Mouse (Mus musculus): ENCODE measurements around the gene Gm28048.

The Gm28048 gene

GRCm38 (mm10) chr11:22856371-22856965, 125.4 kb downstream of the Gm28048 start:
- no peak for TF ChIP-seq GATA4 (IDR thresholded peaks at IDR 0.05; ENCODE audit: insufficient replicate concordance, low read length)

- no peak for TF ChIP-seq GATA4 (IDR thresholded peaks at IDR 0.05; ENCODE audit: insufficient replicate concordance, low read length)
Measured at GRCm38 (mm10) chr11:22854571-22854970, 127.3 kb downstream of the Gm28048 start.

GRCm38 (mm10) chr11:22853477-22854157, 128.3 kb downstream of the Gm28048 start:
- no peak for TF ChIP-seq GATA4 (IDR thresholded peaks at IDR 0.05; ENCODE audit: insufficient replicate concordance, low read length)

DNA sequence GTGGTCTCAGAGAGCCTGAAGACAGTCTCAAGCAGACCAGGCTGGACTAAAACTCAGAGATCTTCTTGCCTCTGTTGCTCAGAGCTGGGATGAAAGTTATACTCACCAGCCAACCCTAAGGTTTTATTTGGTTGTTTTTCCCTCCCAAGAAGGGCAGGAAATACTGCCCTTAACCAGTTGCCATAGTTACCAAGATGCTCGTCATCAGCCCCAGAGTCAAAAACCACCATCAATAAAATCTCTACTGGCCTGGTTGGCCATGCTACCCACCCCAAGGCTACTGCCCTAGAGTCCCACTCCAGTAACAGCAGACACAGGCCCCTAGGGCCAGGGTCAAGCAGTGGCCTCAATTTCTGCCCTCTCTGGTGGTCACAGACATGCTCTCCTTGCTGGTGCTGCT, 129.4 kb downstream of the Gm28048 start:
- no peak for TF ChIP-seq GATA4 (IDR thresholded peaks at IDR 0.05; ENCODE audit: insufficient replicate concordance, low read length)

DNA sequence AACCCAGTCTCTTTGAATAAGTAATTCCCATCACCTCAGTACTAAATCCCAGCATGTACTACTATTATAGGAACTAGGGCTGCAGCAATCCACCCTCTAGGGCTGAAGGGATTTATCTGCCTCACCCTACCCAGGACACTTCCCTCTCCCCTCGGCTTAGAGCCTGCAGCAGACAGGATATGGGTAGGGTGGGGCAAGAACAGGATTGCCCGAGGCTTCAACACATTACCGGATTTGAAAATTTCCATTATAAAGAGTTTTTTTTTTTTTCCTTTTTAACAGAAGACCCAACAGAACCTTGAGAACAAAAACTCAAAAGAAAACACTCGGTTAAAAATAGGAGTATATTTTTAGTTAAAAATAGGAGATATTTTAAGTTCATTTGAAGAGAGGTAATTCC, 130.5 kb downstream of the Gm28048 start:
- TF ChIP-seq GATA4 (IDR thresholded peaks at IDR 0.05; ENCODE audit: insufficient replicate concordance, low read length) = no peak

DNA sequence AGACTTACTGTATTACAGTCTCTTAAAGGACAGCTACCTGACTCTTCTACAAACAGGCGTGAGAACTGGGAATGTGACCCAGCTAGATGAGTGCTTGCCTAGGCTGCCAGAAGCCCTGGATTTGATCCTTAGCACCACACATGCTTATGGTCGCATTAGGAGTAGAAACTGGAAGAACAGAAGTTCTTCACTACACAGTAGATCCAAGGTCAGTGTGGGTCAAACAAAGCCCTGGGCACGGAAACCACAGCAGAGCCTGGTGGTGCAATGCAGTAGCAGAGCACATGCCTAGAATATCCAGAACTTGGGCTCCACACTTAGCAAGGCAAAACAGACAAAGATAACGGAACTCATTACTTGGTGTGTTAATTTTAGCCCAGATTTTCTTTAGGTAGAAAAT, 131.8 kb downstream of the Gm28048 start:
- TF ChIP-seq GATA4 (IDR thresholded peaks at IDR 0.05; ENCODE audit: insufficient replicate concordance, low read length) = no peak

DNA sequence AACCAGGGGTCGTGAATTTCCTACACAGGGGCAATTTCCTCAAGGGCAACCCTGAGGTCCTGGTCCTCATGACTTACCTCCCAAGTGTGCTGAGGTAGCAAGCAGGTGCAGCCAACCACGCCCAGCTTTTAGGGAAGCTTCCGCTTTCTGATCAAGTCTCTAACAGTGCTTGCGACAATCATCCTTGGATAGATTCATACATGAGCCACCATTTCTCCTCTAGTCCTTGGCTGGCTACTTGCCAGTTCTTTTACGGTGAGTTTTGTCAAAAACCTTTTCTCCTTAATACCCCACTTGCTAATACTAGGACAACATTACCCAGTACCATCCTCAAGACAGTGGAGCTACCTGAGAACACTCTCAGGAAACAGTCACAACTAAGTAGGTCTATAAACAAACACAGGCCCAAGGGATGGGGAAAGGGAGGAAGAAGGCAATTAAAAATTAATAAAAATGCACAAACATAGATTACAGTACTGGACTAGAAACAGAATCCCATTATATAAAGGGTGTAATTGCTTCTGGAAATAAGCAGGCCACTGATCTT, 133.2 kb downstream of the Gm28048 start:
- TF ChIP-seq GATA4 (IDR thresholded peaks at IDR 0.05; ENCODE audit: insufficient replicate concordance, low read length) = no peak

DNA sequence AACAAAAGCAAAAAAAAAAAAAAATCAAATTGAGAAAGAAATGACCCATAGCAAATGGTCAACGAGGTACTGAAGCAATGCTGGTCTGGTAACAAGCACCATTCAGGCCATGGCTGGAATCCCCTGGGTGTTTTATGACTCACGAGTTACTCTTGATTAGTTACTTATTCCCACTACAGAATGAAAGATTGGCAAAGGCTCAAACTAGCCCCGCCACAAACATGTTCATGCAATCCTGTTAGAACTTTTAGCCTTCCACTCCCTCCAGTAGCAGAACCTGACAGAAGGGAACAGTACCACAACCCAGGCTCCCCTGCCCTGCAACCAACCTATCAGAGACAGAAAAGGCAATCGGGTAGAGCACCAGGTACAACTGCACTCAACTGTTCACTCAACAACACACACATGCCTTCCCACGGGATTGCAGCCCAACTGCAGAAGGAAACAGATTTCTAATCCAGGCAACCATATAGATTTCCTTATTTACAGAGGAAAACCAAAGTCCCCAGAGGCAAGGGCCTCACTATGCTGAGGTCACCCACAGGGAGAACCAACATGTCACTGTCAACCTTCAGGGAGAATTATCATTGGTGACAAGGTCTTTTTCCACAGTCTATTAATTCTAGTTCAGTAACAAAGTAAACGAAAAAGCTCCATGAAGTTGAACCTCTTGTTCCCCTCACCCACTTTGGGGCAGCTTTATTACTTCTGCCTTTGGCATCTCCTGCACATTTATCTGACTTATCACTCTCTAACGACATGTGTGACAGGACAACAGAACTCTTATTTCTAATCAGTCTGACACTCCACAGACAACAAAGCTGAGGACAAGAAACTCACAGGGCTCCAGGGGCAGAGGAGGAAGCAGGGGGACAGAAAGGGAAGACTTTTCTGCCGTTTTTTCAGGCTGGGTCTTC, 133.9 kb downstream of the Gm28048 start:
- TF ChIP-seq GATA4 (IDR thresholded peaks at IDR 0.05; ENCODE audit: insufficient replicate concordance, low read length) = no peak

DNA sequence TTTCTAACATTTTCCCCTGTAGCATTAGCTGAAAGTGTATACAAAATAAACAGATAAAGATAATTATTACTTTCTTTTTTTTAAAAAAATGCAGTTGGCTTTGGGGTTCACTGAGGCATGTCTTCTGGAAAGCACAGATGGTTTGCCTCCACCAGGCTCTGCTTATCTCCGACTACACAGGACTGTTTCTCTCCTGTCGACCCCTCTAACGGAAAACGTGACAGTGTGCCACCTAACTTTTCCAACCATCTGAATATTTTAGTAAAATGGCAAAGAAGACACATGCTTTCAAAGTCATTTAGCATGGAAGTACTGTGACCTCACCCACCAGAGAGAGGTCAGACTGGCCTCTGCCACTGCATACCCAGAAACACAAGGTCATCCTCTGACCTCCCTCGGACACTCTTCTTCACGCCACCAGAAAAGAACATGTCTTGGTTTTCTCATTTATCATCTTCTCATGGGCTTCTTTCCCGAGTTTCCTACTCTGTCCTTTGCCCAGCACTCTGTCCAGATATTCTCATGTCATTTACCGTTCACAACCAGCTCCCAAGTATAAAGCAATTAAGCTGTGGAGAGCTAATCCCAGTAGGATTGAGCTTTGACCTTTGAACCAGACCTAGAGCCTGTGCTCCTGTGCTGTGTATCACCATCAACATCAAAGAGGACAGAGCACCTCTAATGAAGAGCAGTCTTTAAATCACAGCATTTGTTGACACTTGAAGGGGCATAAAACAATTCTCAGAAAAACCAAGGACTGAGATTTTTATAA, 134.7 kb downstream of the Gm28048 start:
- TF ChIP-seq GATA4 (IDR thresholded peaks at IDR 0.05; ENCODE audit: insufficient replicate concordance, low read length) = no peak

GRCm38 (mm10) chr11:22846093-22846835, 135.6 kb downstream of the Gm28048 start:
- no peak for TF ChIP-seq GATA4 (IDR thresholded peaks at IDR 0.05; ENCODE audit: insufficient replicate concordance, low read length)

DNA sequence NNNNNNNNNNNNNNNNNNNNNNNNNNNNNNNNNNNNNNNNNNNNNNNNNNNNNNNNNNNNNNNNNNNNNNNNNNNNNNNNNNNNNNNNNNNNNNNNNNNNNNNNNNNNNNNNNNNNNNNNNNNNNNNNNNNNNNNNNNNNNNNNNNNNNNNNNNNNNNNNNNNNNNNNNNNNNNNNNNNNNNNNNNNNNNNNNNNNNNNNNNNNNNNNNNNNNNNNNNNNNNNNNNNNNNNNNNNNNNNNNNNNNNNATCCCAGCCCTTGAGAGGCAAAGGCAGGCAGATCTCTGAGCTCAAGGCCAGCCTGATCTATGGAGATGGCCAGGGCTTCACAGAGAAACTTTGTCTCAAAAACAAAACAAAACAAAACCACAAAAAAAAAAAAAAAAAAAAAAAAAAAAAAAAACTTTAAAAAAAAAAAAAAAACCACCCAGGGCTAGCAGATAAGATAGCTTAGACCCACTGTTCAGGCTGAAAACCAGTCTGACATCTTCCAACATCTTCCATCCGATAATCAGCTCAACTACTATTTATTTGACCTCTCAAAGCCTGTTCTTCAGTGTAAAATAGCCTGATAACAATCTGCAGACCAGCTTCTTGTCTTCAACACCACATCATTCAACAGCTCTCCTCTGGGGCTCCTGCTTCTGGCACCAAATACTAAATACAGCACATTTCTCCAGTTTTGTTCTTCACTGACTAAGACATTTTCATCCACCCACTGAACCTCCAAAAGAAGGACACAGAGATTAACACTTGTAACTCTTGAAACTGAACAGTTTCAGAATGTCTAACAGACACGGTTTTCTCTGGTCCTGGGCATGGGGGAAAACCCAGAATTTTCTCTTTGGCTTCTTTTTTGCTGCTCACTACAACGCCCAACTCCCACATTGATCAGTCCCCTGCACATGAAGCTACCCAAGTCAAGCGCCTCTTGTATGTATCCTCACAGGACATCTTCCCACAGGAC, 136.9 kb downstream of the Gm28048 start:
- TF ChIP-seq GATA4 (IDR thresholded peaks at IDR 0.05; ENCODE audit: insufficient replicate concordance, low read length) = peak; percentile 66; the same call in 1 of the 2 replicates

GRCm38 (mm10) chr11:22839456-22839855, 142.4 kb downstream of the Gm28048 start:
- no peak for TF ChIP-seq GATA4 (IDR thresholded peaks at IDR 0.05; ENCODE audit: insufficient replicate concordance, low read length)

GRCm38 (mm10) chr11:22838361-22838760, 143.5 kb downstream of the Gm28048 start:
- no peak for TF ChIP-seq GATA4 (IDR thresholded peaks at IDR 0.05; ENCODE audit: insufficient replicate concordance, low read length)

All from liver, adult (tissue).